Mouse (Mus musculus) limb, embryonic 14.5 days (tissue): Measurements from ENCODE around the gene S100a4. TPM values are rescaled to one million over a fixed set of nuclear protein-coding genes. Genes with fewer than 3 reads are reported as not detected.

Experiments
- ATAC-seq: fragments of 200-750 bp; cut with Nextera tagmentation; 2 replicates; pipeline ENCODE4 v1.8.0; 2017; ENCODE audit warnings: low read depth, moderate number of reproducible peaks, moderate TSS enrichment; ENCODE audit not compliant: low FRiP score
- DNase-seq: peaks from one replicate; pipeline ENCODE4 v3.0.0-alpha.2; 2015; ENCODE audit warnings: low spot score
- H3K27ac ChIP-seq: fragments of 300-500 bp; sonication (generic); replicated peaks from 2 replicates; pipeline ENCODE4 v1.5.1; 2014; ENCODE audit warnings: low read depth, mild to moderate bottlenecking, low read length, moderate library complexity, mixed read lengths
- H3K27me3 ChIP-seq: fragments of 300-500 bp; sonication (generic); 2 replicates; pipeline ENCODE4 v1.6.1; 2014; ENCODE audit warnings: low read length, mixed read lengths; ENCODE audit not compliant: control insufficient read depth, insufficient read depth
- H3K36me3 ChIP-seq: fragments of 300-500 bp; sonication (generic); 2 replicates; pipeline ENCODE4 v1.6.1; 2014; ENCODE audit warnings: mild to moderate bottlenecking, low read length, moderate library complexity, mixed read lengths; ENCODE audit not compliant: control insufficient read depth, insufficient read depth
- H3K4me1 ChIP-seq: fragments of 300-500 bp; sonication (generic); 2 replicates; pipeline ENCODE4 v1.6.1; 2014; ENCODE audit warnings: antibody characterized with exemption, low read length, mixed read lengths; ENCODE audit not compliant: control insufficient read depth, insufficient read depth
- H3K4me2 ChIP-seq: fragments of 300-500 bp; sonication (generic); replicated peaks from 2 replicates; pipeline ENCODE4 v1.6.1; 2014; ENCODE audit warnings: low read depth, mild to moderate bottlenecking, low read length, moderate library complexity; ENCODE audit not compliant: severe bottlenecking
- H3K4me3 ChIP-seq: fragments of 300-500 bp; sonication (generic); replicated peaks from 2 replicates; pipeline ENCODE4 v1.5.1; 2014; ENCODE audit warnings: low read length
- H3K9ac ChIP-seq: fragments of 300-500 bp; sonication (generic); 2 replicates; pipeline ENCODE4 v1.6.1; 2014; ENCODE audit warnings: mild to moderate bottlenecking, low read depth, low read length, moderate library complexity; ENCODE audit not compliant: severe bottlenecking
- H3K9me3 ChIP-seq: fragments of 300-500 bp; sonication (generic); 2 replicates; pipeline ENCODE4 v1.6.1; 2016; ENCODE audit warnings: low read length; ENCODE audit not compliant: control insufficient read depth
- POLR2A ChIP-seq: fragments of 200-500 bp; IDR thresholded peaks from 2 replicates; pipeline ENCODE4 v1.8.0; 2012; ENCODE audit warnings: inconsistent platforms, mild to moderate bottlenecking, moderate library complexity, borderline replicate concordance; ENCODE audit not compliant: insufficient read depth, insufficient read length; ENCODE audit errors: extremely low read depth
- WGBS: fragments of 180-500 bp; shearing (Covaris S2); extraction: QIAGEN DNeasy Blood & Tissue Kit; methylation state at CpG from one replicate; pipeline ENCODE4 v1.1.7; 2014; 5-methylcytosine and 5-hydroxymethylcytosine counted together
- polyA plus RNA-seq, 2 experiments: library from polyadenylated mRNA; depleted of rRNA in 1 of 2; stranded (reverse) in 1 of 2; unstranded in 1 of 2; fragments of >200 nt; fragmentation: Nextera tagmentation in 1 of 2; extraction: Ambion mirVana in 1 of 2; gene quantifications; 2 replicates each; pipeline versions ENCODE4 v1.2.1 to v1.2.3; 2012 to 2014

The S100a4 gene
- polyA plus RNA-seq, 2 experiments: 18.0 to 26.2 TPM

- Histone ChIP-seq H3K4me3 (no peak overlapping the region), H3K9me3 (no peaks in the 10 kb centered on the region; the same call in 1 of the 2 replicates), H3K4me1 (peaks cover 8% of the 10 kb centered on the region), H3K36me3 (no peaks in the 10 kb centered on the region), H3K27me3 (no peaks in the 10 kb centered on the region), H3K4me2 (no peak overlapping the region), H3K27ac (no peak overlapping the region), H3K9ac (no peak overlapping the region)
- no peak for ATAC-seq
- 64% methylated on average over 6 of the region's 6 CpGs for WGBS
- DNase-seq: no peak
- no peak for TF ChIP-seq POLR2A
Measured at GRCm38 (mm10) chr3:90589390-90589789, 14.2 kb upstream of the S100a4 start.

GRCm38 (mm10) chr3:90589947-90590346 lies 13.6 kb upstream of the S100a4 start, which contains the start of gene S100a2:
S100a2 (plus strand) TSS chr3:90590247.
- Histone ChIP-seq H3K9ac (no peak within 1 kb of the TSS), H3K36me3 (no peaks in the 10 kb centered on the region), H3K4me1 (peaks cover 8% of the 10 kb centered on the region), H3K4me3 (no peak within 1 kb of the TSS), H3K9me3 (no peaks in the 10 kb centered on the region; the same call in 1 of the 2 replicates), H3K27ac (no peak within 1 kb of the TSS), H3K4me2 (no peak within 1 kb of the TSS), H3K27me3 (no peaks in the 10 kb centered on the region)
- DNase-seq (no peak), ATAC-seq (no peak)
- WGBS: 83% methylated on average over 8 of the region's 8 CpGs
- TF ChIP-seq POLR2A: no peak

- H3K4me2 ChIP-seq: no peak overlapping the region
Measured at GRCm38 (mm10) chr3:90594466-90594865, 9.1 kb upstream of the S100a4 start.

GRCm38 (mm10) chr3:90595556-90595955 lies 8.0 kb upstream of the S100a4 start:
- no peaks in the 10 kb centered on the region for H3K36me3 ChIP-seq
- H3K9ac ChIP-seq: no peak overlapping the region
- H3K4me1 ChIP-seq: no peaks in the 10 kb centered on the region
- ATAC-seq (no peak), DNase-seq (no peak)
- H3K4me2 ChIP-seq: no peak overlapping the region
- H3K4me3 ChIP-seq: no peak overlapping the region
- H3K27ac ChIP-seq: no peak overlapping the region
- 71% methylated on average over 5 of the region's 5 CpGs for WGBS
- H3K9me3 ChIP-seq: no peaks in the 10 kb centered on the region; the same call in 1 of the 2 replicates
- no peak for TF ChIP-seq POLR2A
- no peaks in the 10 kb centered on the region for H3K27me3 ChIP-seq

More at GRCm38 (mm10) chr3:90594466-90594865, 9.1 kb upstream of the S100a4 start:
- no peak for ATAC-seq
- Histone ChIP-seq H3K36me3 (no peaks in the 10 kb centered on the region), H3K27ac (no peak overlapping the region), H3K4me1 (no peaks in the 10 kb centered on the region), H3K9ac (no peak overlapping the region), H3K4me3 (no peak overlapping the region), H3K9me3 (no peaks in the 10 kb centered on the region; the same call in 1 of the 2 replicates), H3K27me3 (no peaks in the 10 kb centered on the region)
- WGBS: 21% methylated on average over 1 of the region's 1 CpGs
- no peak for DNase-seq
- TF ChIP-seq POLR2A: no peak

- TF ChIP-seq POLR2A: no peak
- Histone ChIP-seq H3K9ac (no peak overlapping the region), H3K4me1 (no peaks in the 10 kb centered on the region), H3K4me3 (no peak overlapping the region), H3K27me3 (no peaks in the 10 kb centered on the region), H3K27ac (no peak overlapping the region), H3K4me2 (no peak overlapping the region), H3K9me3 (no peaks in the 10 kb centered on the region; the same call in 1 of the 2 replicates), H3K36me3 (no peaks in the 10 kb centered on the region)
- no peak for ATAC-seq
- no peak for DNase-seq
- WGBS: 87% methylated on average over 6 of the region's 6 CpGs
Measured at GRCm38 (mm10) chr3:90596810-90597209, 6.8 kb upstream of the S100a4 start.

GRCm38 (mm10) chr3:90597736-90598135 lies 5.8 kb upstream of the S100a4 start:
- Histone ChIP-seq H3K4me1 (no peaks in the 10 kb centered on the region), H3K27me3 (no peaks in the 10 kb centered on the region), H3K9ac (no peak overlapping the region), H3K4me2 (no peak overlapping the region), H3K9me3 (no peaks in the 10 kb centered on the region; the same call in 1 of the 2 replicates), H3K27ac (no peak overlapping the region), H3K4me3 (no peak overlapping the region), H3K36me3 (no peaks in the 10 kb centered on the region)
- no peak for DNase-seq
- ATAC-seq: no peak
- WGBS: 41% methylated on average over 6 of the region's 6 CpGs
- no peak for TF ChIP-seq POLR2A
